Mouse (Mus musculus) MEL (cell line): ENCODE data around the gene Fgd1. TPM values are rescaled to one million over a fixed set of nuclear protein-coding genes. Genes with fewer than 3 reads are reported as not detected.

ENCODE experiments used
- DNase-seq: peaks from one replicate; pipeline ENCODE4 v3.0.0; 2011; ENCODE audit warnings: low read depth, low spot score
- H3K27ac ChIP-seq: 2 replicates; pipeline ENCODE4 v1.5.1; 2012; ENCODE audit warnings: low read depth, mild to moderate bottlenecking, control low read depth, low read length, moderate library complexity; ENCODE audit not compliant: control insufficient read depth
- H3K27me3 ChIP-seq, 2 experiments: fragments of 150-350 bp in 1 of 2; sonication (generic) in 1 of 2; 2 replicates each; pipeline ENCODE4 v1.6.1; 2012; ENCODE audit warnings: low read length in 2 of 2, mild to moderate bottlenecking in 2 of 2, improper control_type of control experiment in 1 of 2, moderate library complexity in 1 of 2; ENCODE audit not compliant: insufficient read depth in 2 of 2, control insufficient read depth in 1 of 2
- H3K36me3 ChIP-seq, 2 experiments: 2 replicates each; pipeline ENCODE4 v1.6.1; 2012 to 2014; ENCODE audit warnings: low read length in 2 of 2, improper control_type of control experiment in 1 of 2, inconsistent platforms in 1 of 2, mild to moderate bottlenecking in 1 of 2; ENCODE audit not compliant: insufficient read depth in 2 of 2, control insufficient read depth in 1 of 2
- H3K4me1 ChIP-seq, 2 experiments: fragments of 150-350 bp in 1 of 2; sonication (generic) in 1 of 2; 2 replicates each; pipeline ENCODE4 v1.6.1; 2012; ENCODE audit warnings: low read length in 2 of 2, improper control_type of control experiment in 1 of 2, mild to moderate bottlenecking in 1 of 2; ENCODE audit not compliant: insufficient read depth in 2 of 2, control insufficient read depth in 1 of 2
- H3K4me3 ChIP-seq, 2 experiments: fragments of 150-350 bp in 1 of 2; sonication (generic) in 1 of 2; 2 replicates each; pipeline ENCODE4 v1.5.1; 2012; ENCODE audit warnings: low read depth in 2 of 2, low read length in 2 of 2, mild to moderate bottlenecking in 2 of 2, moderate library complexity in 2 of 2, control low read depth in 1 of 2, improper control_type of control experiment in 1 of 2; ENCODE audit not compliant: control insufficient read depth in 1 of 2, insufficient read depth in 1 of 2
- H3K79me2 ChIP-seq: 2 replicates; pipeline ENCODE4 v1.6.1; 2012; ENCODE audit warnings: mild to moderate bottlenecking, low read length, moderate library complexity; ENCODE audit not compliant: control insufficient read depth, poor library complexity, insufficient read depth
- H3K9ac ChIP-seq: 2 replicates; pipeline ENCODE4 v1.6.1; 2012; ENCODE audit warnings: low read depth, mild to moderate bottlenecking, control low read depth, low read length, moderate library complexity; ENCODE audit not compliant: control insufficient read depth, poor library complexity, severe bottlenecking
- H3K9me3 ChIP-seq: fragments of 150-350 bp; sonication (generic); replicated peaks from 2 replicates; pipeline ENCODE4 v1.6.1; 2012; ENCODE audit warnings: mild to moderate bottlenecking, low read length, improper control_type of control experiment, moderate library complexity; ENCODE audit not compliant: insufficient read depth
- BHLHE40 ChIP-seq: IDR thresholded peaks from 2 replicates; pipeline ENCODE4 v1.6.1; 2012; ENCODE audit warnings: low read depth, mild to moderate bottlenecking, inconsistent platforms, low read length, improper control_type of control experiment, borderline replicate concordance
- CTCF ChIP-seq, 3 experiments: IDR thresholded peaks in 2 of 3; conservative IDR thresholded peaks in 1 of 3; 2 replicates each; pipeline ENCODE4 v1.5.1; 2011 to 2012; ENCODE audit warnings: low read length in 3 of 3, low read depth in 2 of 3, mild to moderate bottlenecking in 2 of 3, improper control_type of control experiment in 1 of 3, inconsistent platforms in 1 of 3, mixed read lengths in 1 of 3, moderate library complexity in 1 of 3; ENCODE audit not compliant: control insufficient read depth in 1 of 3, insufficient read depth in 1 of 3, poor library complexity in 1 of 3, severe bottlenecking in 1 of 3
- HCFC1 ChIP-seq: IDR thresholded peaks from 2 replicates; pipeline ENCODE4 v1.6.1; 2012; ENCODE audit warnings: low read depth, mild to moderate bottlenecking, inconsistent platforms, low read length, improper control_type of control experiment, moderate library complexity
- JUND ChIP-seq: IDR thresholded peaks from 2 replicates; pipeline ENCODE4 v1.6.1; 2011; ENCODE audit warnings: low read depth, mild to moderate bottlenecking, improper control_type of control experiment, low read length
- MEF2A ChIP-seq: IDR thresholded peaks from 2 replicates; pipeline ENCODE4 v1.6.1; 2014; ENCODE audit warnings: low read depth, mild to moderate bottlenecking, inconsistent platforms, low read length, improper control_type of control experiment; ENCODE audit not compliant: poor library complexity, insufficient replicate concordance, severe bottlenecking; ENCODE audit errors: extremely low read depth
- RCOR1 ChIP-seq: IDR thresholded peaks from 2 replicates; pipeline ENCODE4 v1.6.1; 2012; ENCODE audit warnings: low read depth, mild to moderate bottlenecking, inconsistent platforms, low read length, improper control_type of control experiment
- TBP ChIP-seq: IDR thresholded peaks from 2 replicates; pipeline ENCODE4 v1.8.0; 2011; ENCODE audit warnings: low read depth, low read length, improper control_type of control experiment
- UBTF ChIP-seq: IDR thresholded peaks from 2 replicates; pipeline ENCODE4 v1.6.1; 2012; ENCODE audit warnings: low read depth, mild to moderate bottlenecking, inconsistent platforms, low read length, improper control_type of control experiment, moderate library complexity, borderline replicate concordance; ENCODE audit not compliant: insufficient read depth
- ZC3H11A ChIP-seq: IDR thresholded peaks from 2 replicates; pipeline ENCODE4 v1.6.1; 2012; ENCODE audit warnings: low read depth, mild to moderate bottlenecking, inconsistent platforms, low read length, improper control_type of control experiment
- ZKSCAN1 ChIP-seq: IDR thresholded peaks from 2 replicates; pipeline ENCODE4 v1.6.1; 2012; ENCODE audit warnings: low read depth, mild to moderate bottlenecking, inconsistent platforms, low read length, improper control_type of control experiment, moderate library complexity
- ZMIZ1 ChIP-seq: IDR thresholded peaks from 2 replicates; pipeline ENCODE4 v1.6.1; 2012; ENCODE audit warnings: low read depth, mild to moderate bottlenecking, inconsistent platforms, low read length, improper control_type of control experiment, moderate library complexity
- ZNF384 ChIP-seq: IDR thresholded peaks from 2 replicates; pipeline ENCODE4 v1.6.1; 2012; ENCODE audit warnings: low read depth, mild to moderate bottlenecking, inconsistent platforms, low read length, improper control_type of control experiment
- polyA plus RNA-seq, 2 experiments: library from polyadenylated mRNA; stranded (reverse) in 1 of 2; unstranded in 1 of 2; fragments of >175 nt in 1 of 2; fragments of >200 nt in 1 of 2; gene quantifications; 2 replicates each; pipeline versions ENCODE4 v1.2.1 to v1.2.4; 2012; ENCODE audit warnings: low replicate concordance in 2 of 2, low read depth in 1 of 2; ENCODE audit not compliant: insufficient read length in 2 of 2, insufficient read depth in 1 of 2, missing spikeins in 1 of 2
- total RNA-seq: library from RNA; depleted of rRNA; stranded (reverse); fragments of 300-350 nt; gene quantifications from 2 replicates; pipeline ENCODE4 v1.2.3, GENCODE M21; 2012

Fgd1 gene
- total and polyA plus RNA-seq, 3 experiments = 0.06 to 0.31 TPM; not detected in 1

GRCm38 (mm10) chrX:151050337-151050736, 4.4 kb downstream of the Fgd1 start:
- Histone ChIP-seq H3K36me3 (no peaks in the 10 kb centered on the region), H3K9me3 (no peaks in the 10 kb centered on the region), H3K27me3 (no peaks in the 10 kb centered on the region), H3K4me3 (no peak overlapping the region), H3K4me1 (no peaks in the 10 kb centered on the region), H3K79me2 (no peaks in the 10 kb centered on the region), H3K27ac (no peak overlapping the region), H3K9ac (no peak overlapping the region)
- DNase-seq = no peak
- no peak for TF ChIP-seq ZMIZ1
- no peak for TF ChIP-seq MEF2A
- TF ChIP-seq ZC3H11A = no peak
- no peak for TF ChIP-seq ZKSCAN1
- TF ChIP-seq JUND = no peak
- TF ChIP-seq TBP = no peak
- no peak for TF ChIP-seq UBTF
- TF ChIP-seq HCFC1 = no peak
- TF ChIP-seq CTCF (IDR thresholded peaks at IDR 0.05 in 2 of 3, conservative IDR thresholded peaks at IDR 0.05 in 1 of 3; ENCODE audit: control insufficient read depth in 1 of 3, insufficient read depth in 1 of 3, low read depth in 2 of 3, low read length in 3 of 3, poor library complexity in 1 of 3, severe bottlenecking in 1 of 3) = no peak
- TF ChIP-seq BHLHE40 = no peak

DNA sequence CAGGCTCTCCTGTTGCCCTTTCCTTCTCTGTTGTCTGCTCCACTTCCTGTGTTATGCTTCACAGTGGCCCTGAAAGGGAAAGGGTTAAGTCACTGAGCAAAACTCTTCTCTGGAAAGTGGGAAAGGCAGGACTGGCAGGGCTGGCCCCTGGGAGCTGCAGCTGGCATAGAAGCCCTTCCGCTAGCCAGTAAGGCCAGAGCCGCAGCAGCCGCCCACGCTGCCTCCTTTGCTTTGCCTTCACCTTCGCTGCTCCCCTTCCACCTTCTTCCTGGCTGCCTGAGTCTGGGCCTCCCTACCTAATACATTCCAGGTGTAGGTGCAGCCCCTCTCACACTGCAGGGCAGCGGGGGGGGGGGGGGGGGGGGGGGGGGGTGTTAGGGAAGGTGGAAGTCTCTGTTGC, 8.5 kb downstream of the Fgd1 start:
- H3K27ac ChIP-seq = no peak overlapping the region
- H3K27me3 ChIP-seq = no peaks in the 10 kb centered on the region
- no peaks in the 10 kb centered on the region for H3K9me3 ChIP-seq
- H3K36me3 ChIP-seq = no peaks in the 10 kb centered on the region
- no peak overlapping the region for H3K9ac ChIP-seq
- no peaks in the 10 kb centered on the region for H3K4me1 ChIP-seq
- no peaks in the 10 kb centered on the region for H3K79me2 ChIP-seq
- DNase-seq = no peak
- no peak for TF ChIP-seq ZNF384
- TF ChIP-seq, all 39 proteins: peak for 0
- H3K4me3 ChIP-seq = no peak overlapping the region

DNA sequence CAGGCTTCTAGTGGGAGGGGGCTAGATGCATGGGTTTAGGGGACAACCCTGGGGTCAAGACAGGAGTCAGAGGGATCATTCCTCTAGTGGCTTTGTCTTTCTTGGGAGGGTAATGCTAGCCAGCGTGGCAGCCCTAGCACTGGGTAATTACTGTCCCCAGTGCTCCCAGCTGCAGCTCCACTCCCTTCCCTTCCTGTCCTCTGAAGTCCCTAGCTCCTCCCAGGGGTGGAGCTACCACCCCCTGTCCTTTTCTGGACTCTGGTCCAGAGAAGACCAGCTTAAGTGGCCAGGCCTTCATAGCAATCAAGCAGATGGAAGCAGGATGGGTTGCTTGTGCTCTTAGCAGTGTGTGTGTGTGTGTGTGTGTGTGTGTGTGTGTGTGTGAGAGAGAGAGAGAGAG, 9.6 kb downstream of the Fgd1 start:
- Histone ChIP-seq H3K4me1 (no peaks in the 10 kb centered on the region), H3K4me3 (no peak overlapping the region), H3K36me3 (no peaks in the 10 kb centered on the region), H3K27ac (no peak overlapping the region), H3K27me3 (no peaks in the 10 kb centered on the region), H3K79me2 (no peaks in the 10 kb centered on the region), H3K9ac (no peak overlapping the region), H3K9me3 (no peaks in the 10 kb centered on the region)
- DNase-seq = no peak
- TF ChIP-seq RCOR1 = no peak
